Mouse (Mus musculus): Measurements from ENCODE around the gene Ubfd1.

DNA sequence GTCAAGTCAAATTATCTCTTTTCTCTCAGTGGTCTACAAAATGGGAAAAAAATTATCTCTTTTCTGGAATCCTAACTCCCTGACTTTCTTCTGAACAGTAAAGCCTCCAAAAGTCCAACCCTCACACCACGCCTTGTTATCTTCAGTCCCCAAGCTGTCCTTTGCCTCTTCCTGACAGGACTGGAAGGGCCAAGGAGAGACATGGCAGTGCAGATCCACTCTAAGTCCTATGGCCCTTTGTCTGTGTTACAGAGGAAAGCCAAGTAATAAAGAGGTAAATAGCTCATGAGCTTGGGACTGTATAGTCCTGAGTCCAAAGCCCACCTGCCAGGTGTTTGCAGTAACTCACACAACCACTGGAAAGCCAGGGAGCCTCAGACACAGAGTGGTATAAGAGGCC lies 21.3 kb upstream of the Ubfd1 start:
- TF ChIP-seq CTCF (IDR thresholded peaks at IDR 0.05; ENCODE audit: low read depth) (no peak), EP300 (optimal IDR thresholded peaks at IDR 0.05) (no peak)
